Mouse (Mus musculus): Measurements from ENCODE around the gene Pard6b.

GRCm38 (mm10) chr2:168073722-168074121 lies 7.1 kb upstream of the Pard6b start:
- TF ChIP-seq CTCF (IDR thresholded peaks at IDR 0.05; ENCODE audit: low read depth) (no peak), EP300 (IDR thresholded peaks at IDR 0.05; ENCODE audit: low read depth) (no peak)
